Mouse (Mus musculus): ENCODE results near the gene 2010111I01Rik.
A peak's percentile ranks its signal among the peaks of the same experiment; 100 is the strongest.

2010111I01Rik gene

GRCm38 (mm10) chr13:62941341-62942005 lies 23.2 kb upstream of the 2010111I01Rik start:
- DNase-seq (ENCODE audit: low read depth, low spot score), result no peak
- H3K27me3 ChIP-seq (ENCODE audit: control insufficient read depth, insufficient read depth, low read length, poor library complexity, severe bottlenecking), result no peaks in the 10 kb centered on the region
- H3K36me3 ChIP-seq (ENCODE audit: control insufficient read depth, insufficient read depth, low read length, poor library complexity, severe bottlenecking), result no peaks in the 10 kb centered on the region

GRCm38 (mm10) chr13:62943274-62943830 lies 21.3 kb upstream of the 2010111I01Rik start:
- DNase-seq (ENCODE audit: low read depth, low spot score), result no peak
- Histone ChIP-seq H3K27me3 (ENCODE audit: control insufficient read depth, insufficient read depth, low read length, poor library complexity, severe bottlenecking) (no peaks in the 10 kb centered on the region), H3K36me3 (ENCODE audit: control insufficient read depth, insufficient read depth, low read length, poor library complexity, severe bottlenecking) (no peaks in the 10 kb centered on the region)

- Histone ChIP-seq H3K36me3 (ENCODE audit: control insufficient read depth, insufficient read depth, low read length, poor library complexity, severe bottlenecking) (no peaks in the 10 kb centered on the region), H3K27me3 (ENCODE audit: control insufficient read depth, insufficient read depth, low read length, poor library complexity, severe bottlenecking) (no peaks in the 10 kb centered on the region)
- DNase-seq (ENCODE audit: low read depth, low spot score), result no peak
Measured at GRCm38 (mm10) chr13:62944109-62944508, 20.6 kb upstream of the 2010111I01Rik start.

- H3K27me3 ChIP-seq (ENCODE audit: control insufficient read depth, insufficient read depth, low read length, poor library complexity, severe bottlenecking), result no peaks in the 10 kb centered on the region
- no peak for DNase-seq (ENCODE audit: low read depth, low spot score)
Measured at GRCm38 (mm10) chr13:62949560-62950188, 15.0 kb upstream of the 2010111I01Rik start.

GRCm38 (mm10) chr13:62951606-62952005 lies 13.1 kb upstream of the 2010111I01Rik start:
- H3K27me3 ChIP-seq (ENCODE audit: control insufficient read depth, insufficient read depth, low read length, poor library complexity, severe bottlenecking), result no peaks in the 10 kb centered on the region
- no peak for DNase-seq (ENCODE audit: low read depth, low spot score)
- no peaks in the 10 kb centered on the region for H3K36me3 ChIP-seq (ENCODE audit: control insufficient read depth, insufficient read depth, low read length, poor library complexity, severe bottlenecking)

More at GRCm38 (mm10) chr13:62949560-62950188, 15.0 kb upstream of the 2010111I01Rik start:
- H3K36me3 ChIP-seq (ENCODE audit: control insufficient read depth, insufficient read depth, low read length, poor library complexity, severe bottlenecking), result no peaks in the 10 kb centered on the region

- Histone ChIP-seq H3K27me3 (ENCODE audit: control insufficient read depth, insufficient read depth, low read length, poor library complexity, severe bottlenecking) (no peaks in the 10 kb centered on the region), H3K36me3 (ENCODE audit: control insufficient read depth, insufficient read depth, low read length, poor library complexity, severe bottlenecking) (no peaks in the 10 kb centered on the region)
- no peak for DNase-seq (ENCODE audit: low read depth, low spot score)
Measured at GRCm38 (mm10) chr13:62952047-62952446, 12.6 kb upstream of the 2010111I01Rik start.

GRCm38 (mm10) chr13:62952624-62953023 lies 12.1 kb upstream of the 2010111I01Rik start:
- DNase-seq (ENCODE audit: low read depth, low spot score), result peak; percentile 29
- H3K36me3 ChIP-seq (ENCODE audit: control insufficient read depth, insufficient read depth, low read length, poor library complexity, severe bottlenecking), result no peaks in the 10 kb centered on the region
- H3K27me3 ChIP-seq (ENCODE audit: control insufficient read depth, insufficient read depth, low read length, poor library complexity, severe bottlenecking), result no peaks in the 10 kb centered on the region

GRCm38 (mm10) chr13:62955997-62956396 lies 8.7 kb upstream of the 2010111I01Rik start:
- H3K27me3 ChIP-seq (ENCODE audit: control insufficient read depth, insufficient read depth, low read length, poor library complexity, severe bottlenecking), result no peaks in the 10 kb centered on the region
- no peak for DNase-seq (ENCODE audit: low read depth, low spot score)

GRCm38 (mm10) chr13:62956776-62957175 lies 7.9 kb upstream of the 2010111I01Rik start:
- Histone ChIP-seq H3K36me3 (ENCODE audit: control insufficient read depth, insufficient read depth, low read length, poor library complexity, severe bottlenecking) (no peaks in the 10 kb centered on the region), H3K27me3 (ENCODE audit: control insufficient read depth, insufficient read depth, low read length, poor library complexity, severe bottlenecking) (no peaks in the 10 kb centered on the region)
- no peak for DNase-seq (ENCODE audit: low read depth, low spot score)

More at GRCm38 (mm10) chr13:62955997-62956396, 8.7 kb upstream of the 2010111I01Rik start:
- no peaks in the 10 kb centered on the region for H3K36me3 ChIP-seq (ENCODE audit: control insufficient read depth, insufficient read depth, low read length, poor library complexity, severe bottlenecking)

- DNase-seq (ENCODE audit: low read depth, low spot score), result no peak
- Histone ChIP-seq H3K36me3 (ENCODE audit: control insufficient read depth, insufficient read depth, low read length, poor library complexity, severe bottlenecking) (no peaks in the 10 kb centered on the region), H3K27me3 (ENCODE audit: control insufficient read depth, insufficient read depth, low read length, poor library complexity, severe bottlenecking) (no peaks in the 10 kb centered on the region)
Measured at GRCm38 (mm10) chr13:62963358-62963757, 1.3 kb upstream of the 2010111I01Rik start.

- no peak for DNase-seq (ENCODE audit: low read depth, low spot score)
- H3K36me3 ChIP-seq (ENCODE audit: control insufficient read depth, insufficient read depth, low read length, poor library complexity, severe bottlenecking), result no peaks in the 10 kb centered on the region
- no peaks in the 10 kb centered on the region for H3K27me3 ChIP-seq (ENCODE audit: control insufficient read depth, insufficient read depth, low read length, poor library complexity, severe bottlenecking)
Measured at GRCm38 (mm10) chr13:62968223-62968622, 3.5 kb downstream of the 2010111I01Rik start.

GRCm38 (mm10) chr13:62970515-62971269 lies 6.0 kb downstream of the 2010111I01Rik start:
- no peak for DNase-seq (ENCODE audit: low read depth, low spot score)
- H3K36me3 ChIP-seq (ENCODE audit: control insufficient read depth, insufficient read depth, low read length, poor library complexity, severe bottlenecking), result no peaks in the 10 kb centered on the region
- H3K27me3 ChIP-seq (ENCODE audit: control insufficient read depth, insufficient read depth, low read length, poor library complexity, severe bottlenecking), result no peaks in the 10 kb centered on the region

GRCm38 (mm10) chr13:62972403-62972802 lies 7.7 kb downstream of the 2010111I01Rik start:
- H3K36me3 ChIP-seq (ENCODE audit: control insufficient read depth, insufficient read depth, low read length, poor library complexity, severe bottlenecking), result no peaks in the 10 kb centered on the region
- DNase-seq (ENCODE audit: low read depth, low spot score), result no peak
- H3K27me3 ChIP-seq (ENCODE audit: control insufficient read depth, insufficient read depth, low read length, poor library complexity, severe bottlenecking), result no peaks in the 10 kb centered on the region

GRCm38 (mm10) chr13:62973111-62973510 lies 8.4 kb downstream of the 2010111I01Rik start:
- no peaks in the 10 kb centered on the region for H3K36me3 ChIP-seq (ENCODE audit: control insufficient read depth, insufficient read depth, low read length, poor library complexity, severe bottlenecking)
- no peaks in the 10 kb centered on the region for H3K27me3 ChIP-seq (ENCODE audit: control insufficient read depth, insufficient read depth, low read length, poor library complexity, severe bottlenecking)
- no peak for DNase-seq (ENCODE audit: low read depth, low spot score)

- Histone ChIP-seq H3K27me3 (ENCODE audit: control insufficient read depth, insufficient read depth, low read length, poor library complexity, severe bottlenecking) (no peaks in the 10 kb centered on the region), H3K36me3 (ENCODE audit: control insufficient read depth, insufficient read depth, low read length, poor library complexity, severe bottlenecking) (no peaks in the 10 kb centered on the region)
- no peak for DNase-seq (ENCODE audit: low read depth, low spot score)
Measured at GRCm38 (mm10) chr13:62978104-62978503, 13.4 kb downstream of the 2010111I01Rik start.

Data from splenic B cell, adult 2 months (primary cell).